Mouse (Mus musculus) kidney, adult 2 months (tissue): Measurements from ENCODE around the gene Zfp354c. TPM values are rescaled to one million over a fixed set of nuclear protein-coding genes. Genes with fewer than 3 reads are reported as not detected.

Source experiments
- DNase-seq: peaks from one replicate; pipeline ENCODE4 v3.0.0; 2021
- H3K27ac ChIP-seq: fragments of 200-500 bp; 2 replicates; pipeline ENCODE4 v1.5.1; 2012; ENCODE audit warnings: low read depth, low read length, control low read depth, inconsistent platforms; ENCODE audit not compliant: insufficient read depth
- H3K27me3 ChIP-seq: fragments of 200-500 bp; replicated peaks from 2 replicates; pipeline ENCODE4 v1.6.1; 2012; ENCODE audit warnings: mild to moderate bottlenecking, moderate library complexity, low read length, inconsistent platforms; ENCODE audit not compliant: control insufficient read depth, insufficient read depth
- H3K36me3 ChIP-seq: fragments of 200-500 bp; 2 replicates; pipeline ENCODE4 v1.6.1; 2012; ENCODE audit warnings: mild to moderate bottlenecking, moderate library complexity, low read length, inconsistent platforms; ENCODE audit not compliant: control insufficient read depth, insufficient read depth
- H3K4me1 ChIP-seq: fragments of 200-500 bp; 2 replicates; pipeline ENCODE4 v1.6.1; 2011; ENCODE audit warnings: low read length; ENCODE audit not compliant: control insufficient read depth, insufficient read depth
- H3K4me3 ChIP-seq: fragments of 200-500 bp; 2 replicates; pipeline ENCODE4 v1.5.1; 2011; ENCODE audit warnings: mild to moderate bottlenecking, low read depth, low read length, control low read depth; ENCODE audit not compliant: insufficient read depth
- CTCF ChIP-seq: fragments of 200-500 bp; conservative IDR thresholded peaks from 2 replicates; pipeline ENCODE4 v1.5.1; 2011; ENCODE audit warnings: low read depth, mild to moderate bottlenecking, control low read depth, low read length, moderate library complexity, mixed read lengths; ENCODE audit not compliant: insufficient read depth, insufficient read length
- POLR2A ChIP-seq: fragments of 200-500 bp; IDR thresholded peaks from one replicate; pipeline ENCODE4 v1.6.1; 2011; ENCODE audit warnings: low read depth, low read length, control low read depth
- WGBS: fragments of 180-500 bp; shearing (Covaris S2); methylation state at CpG from one replicate; pipeline ENCODE4 v1.1.7; 2018; 5-methylcytosine and 5-hydroxymethylcytosine counted together
- polyA plus RNA-seq: library from polyadenylated mRNA; depleted of rRNA; stranded (reverse); fragments of >200 nt; gene quantifications from 2 replicates; pipeline ENCODE4 v1.2.3, GENCODE M21; 2012; rRNA removed

The Zfp354c gene
- polyA plus RNA-seq, 1 experiment, result 1.2 TPM

DNA sequence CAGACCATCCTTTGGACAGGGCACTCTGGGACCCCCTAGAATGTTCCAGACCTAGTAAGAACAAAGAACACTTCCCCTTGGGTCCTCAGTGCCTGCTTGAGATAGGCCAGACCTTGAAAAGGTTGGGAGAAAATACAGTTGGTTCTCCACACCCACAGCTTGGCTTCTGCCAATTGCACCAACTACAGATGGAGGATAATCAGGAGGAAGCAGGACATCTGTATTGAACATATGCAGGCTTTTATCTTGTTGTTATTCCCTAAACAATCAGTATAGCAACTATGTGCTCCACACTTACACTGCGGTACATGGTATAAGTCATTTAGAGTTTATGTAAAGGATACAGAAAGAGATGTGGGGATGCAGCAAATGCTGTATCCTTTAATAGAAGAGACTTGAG lies 56.5 kb downstream of the Zfp354c start:
- no peaks in the 10 kb centered on the region for H3K36me3 ChIP-seq
- H3K27me3 ChIP-seq, result no peaks in the 10 kb centered on the region
- no peak for TF ChIP-seq CTCF
- no peak for TF ChIP-seq POLR2A
- no peak for DNase-seq
- 95% methylated on average over 1 of the region's 1 CpGs for WGBS
- H3K4me3 ChIP-seq, result no peak overlapping the region
- H3K4me1 ChIP-seq, result no peaks in the 10 kb centered on the region
- H3K27ac ChIP-seq, result no peak overlapping the region

DNA sequence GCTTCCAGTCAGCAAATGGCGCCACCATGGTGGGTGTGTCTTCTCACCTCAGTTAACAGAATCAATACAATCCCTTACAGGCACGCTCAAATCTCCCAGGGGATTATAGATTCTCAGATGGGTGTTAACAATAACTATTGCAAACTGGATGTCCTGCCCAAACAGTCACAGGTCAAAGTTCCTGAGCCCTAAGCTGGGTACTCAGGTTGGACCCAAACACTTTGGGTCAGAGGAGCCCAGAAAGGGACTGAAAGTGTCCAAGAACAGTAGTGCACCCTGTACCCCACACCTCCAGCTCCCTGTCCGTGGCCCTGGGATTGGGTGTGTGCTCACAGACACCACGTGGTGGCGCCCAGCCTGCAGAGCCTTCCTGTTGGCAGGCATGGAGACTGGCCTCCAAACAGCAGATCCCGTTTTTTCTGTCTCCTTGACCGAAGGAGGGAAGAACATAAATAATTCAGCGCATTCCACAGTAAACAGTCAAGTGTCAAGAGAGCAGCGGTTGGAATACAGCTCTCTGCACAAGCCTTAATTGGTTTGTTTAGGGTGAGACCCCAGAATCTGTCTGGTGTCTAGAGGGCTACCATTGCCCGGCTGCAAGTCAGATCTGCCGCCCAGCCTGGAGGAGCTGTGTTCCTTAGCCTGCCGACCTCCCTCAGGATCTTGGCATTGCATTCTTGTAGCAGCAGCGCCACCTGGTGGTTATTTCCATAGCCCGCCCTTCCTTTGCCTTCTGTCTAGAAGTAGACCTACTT lies 58.4 kb downstream of the Zfp354c start:
- peak; percentile 95 for TF ChIP-seq CTCF
- TF ChIP-seq POLR2A, result no peak
- Histone ChIP-seq H3K36me3 (no peaks in the 10 kb centered on the region), H3K4me3 (no peak overlapping the region), H3K27me3 (no peaks in the 10 kb centered on the region), H3K27ac (no peak overlapping the region), H3K4me1 (no peaks in the 10 kb centered on the region)
- DNase-seq, result peak; percentile 89
- 12% methylated on average over 14 of the region's 14 CpGs for WGBS

DNA sequence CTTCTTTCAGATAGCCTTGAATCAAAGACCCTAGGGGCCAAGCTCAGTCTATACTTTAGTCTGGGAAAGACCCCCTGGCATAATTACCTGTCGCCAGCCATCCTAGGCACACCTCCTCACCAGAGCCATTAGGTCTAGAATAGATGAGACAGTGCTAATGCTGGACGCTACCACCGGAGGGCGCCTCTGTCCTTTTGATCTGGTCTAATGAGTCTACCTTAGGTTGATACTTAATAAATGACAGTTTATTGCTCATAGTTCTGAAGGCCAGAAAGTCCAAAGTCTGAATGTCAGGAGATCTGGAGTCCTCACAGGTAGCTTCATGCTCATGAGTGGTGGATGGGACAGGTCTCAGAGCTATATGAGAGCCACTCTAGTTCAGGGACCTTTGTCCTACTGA lies 60.5 kb downstream of the Zfp354c start:
- 38% methylated on average over 4 of the region's 4 CpGs for WGBS
- H3K27me3 ChIP-seq, result no peaks in the 10 kb centered on the region
- H3K36me3 ChIP-seq, result no peaks in the 10 kb centered on the region
- no peak overlapping the region for H3K4me3 ChIP-seq
- TF ChIP-seq CTCF, result peak; percentile 65
- no peak for TF ChIP-seq POLR2A
- no peak overlapping the region for H3K27ac ChIP-seq
- DNase-seq, result peak; percentile 41
- H3K4me1 ChIP-seq, result no peaks in the 10 kb centered on the region

DNA sequence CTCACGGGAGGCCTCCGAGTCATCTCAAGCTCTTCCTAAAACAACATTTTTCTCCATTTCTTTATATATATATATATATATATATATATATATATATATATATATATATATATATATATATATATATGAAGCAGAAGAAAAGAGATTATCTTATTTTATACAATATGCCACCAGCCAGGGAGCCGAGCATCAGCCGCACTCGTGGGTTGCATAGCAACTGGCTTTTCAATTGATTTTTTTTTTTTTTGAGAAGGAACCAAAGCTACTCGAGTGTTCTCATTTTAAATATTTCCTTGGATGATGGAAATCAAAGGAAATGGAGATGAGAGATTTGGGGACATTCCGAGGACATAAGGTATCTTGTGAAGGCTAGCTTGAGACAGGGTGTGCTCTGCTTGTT lies 61.1 kb downstream of the Zfp354c start:
- no peaks in the 10 kb centered on the region for H3K36me3 ChIP-seq
- H3K4me1 ChIP-seq, result no peaks in the 10 kb centered on the region
- TF ChIP-seq CTCF (no peak), POLR2A (no peak)
- H3K4me3 ChIP-seq, result no peak overlapping the region
- no peak overlapping the region for H3K27ac ChIP-seq
- no peak for DNase-seq
- no peaks in the 10 kb centered on the region for H3K27me3 ChIP-seq
- WGBS, result 91% methylated on average over 7 of the region's 7 CpGs

Other genes starting within 250 kb of the Zfp354c start
- gene Adamts2, start 225.6 kb downstream of the Zfp354c start, polyA plus RNA-seq, result 4.5 and 7.0 TPM in 2 replicates
- gene Zfp879, start 13.8 kb upstream of the Zfp354c start, polyA plus RNA-seq, result 0.58 and 0.64 TPM in 2 replicates
- 0.03 TPM in 1 of 2 replicates, not detected in the other for gene Grm6, start 23.0 kb upstream of the Zfp354c start, polyA plus RNA-seq
- gene Zfp454, start 59.9 kb upstream of the Zfp354c start, polyA plus RNA-seq, result 0.92 and 0.99 TPM in 2 replicates
- 2.6 and 2.7 TPM in 2 replicates for gene Zfp2, start 88.4 kb upstream of the Zfp354c start, polyA plus RNA-seq
- gene Zfp354b, start 103.9 kb upstream of the Zfp354c start, polyA plus RNA-seq, result 0.49 and 0.75 TPM in 2 replicates
- gene 4933414I15Rik, start 116.0 kb upstream of the Zfp354c start, polyA plus RNA-seq, result not detected in 2 replicates
- not detected in 2 replicates for gene Prop1, start 126.0 kb upstream of the Zfp354c start, polyA plus RNA-seq
- gene Olfr1378, start 138.8 kb upstream of the Zfp354c start, polyA plus RNA-seq, result not detected in 2 replicates
- gene Olfr1377, start 154.2 kb upstream of the Zfp354c start, polyA plus RNA-seq, result not detected in 2 replicates
- gene Olfr51, start 175.9 kb upstream of the Zfp354c start, polyA plus RNA-seq, result not detected in 2 replicates
- gene Olfr54, start 186.5 kb upstream of the Zfp354c start, polyA plus RNA-seq, result not detected in 2 replicates
- not detected in 2 replicates for gene Olfr1375, start 220.4 kb upstream of the Zfp354c start, polyA plus RNA-seq
- 2.2 and 5.2 TPM in 2 replicates for gene Zfp354a, start 231.5 kb upstream of the Zfp354c start, polyA plus RNA-seq